Mouse (Mus musculus): ENCODE measurements around the gene Fgd4. TPM values are rescaled to one million over a fixed set of nuclear protein-coding genes. Genes with fewer than 3 reads are reported as not detected.
"Not testable (repeated sequence)": the region's sequence is repeated elsewhere in the genome, so short reads cannot be mapped to it uniquely, and the experiment has no call there.

Gene Fgd4
- polyA plus RNA-seq, 1 experiment from 2014 or later = 8.6 TPM

DNA sequence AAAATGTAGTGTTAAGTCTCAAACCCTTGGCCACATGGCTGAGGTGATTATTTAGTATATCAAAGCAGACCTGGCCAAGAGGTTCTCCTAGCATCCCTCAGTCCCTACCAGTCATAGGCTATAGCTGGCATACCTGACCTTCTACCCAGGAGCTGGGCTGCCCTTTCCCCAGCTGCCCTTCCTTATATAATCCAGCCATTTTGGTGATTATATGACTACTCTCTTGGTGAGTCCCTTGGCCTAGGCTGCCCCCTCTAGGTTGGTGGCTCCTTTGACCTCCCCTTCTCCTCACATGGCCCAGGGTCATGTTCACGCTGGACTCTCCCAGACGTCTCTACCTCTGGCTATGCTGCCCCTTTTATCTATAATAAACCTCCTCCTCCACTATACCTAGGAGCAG is 65.1 kb downstream of the Fgd4 start:
- Histone ChIP-seq H3K9ac (no peak overlapping the region), H3K4me3 (no peak overlapping the region), H3K4me1 (no peaks in the 10 kb centered on the region), H3K9me3 (no peaks in the 10 kb centered on the region), H3K4me2 (replicated peaks) (no peak overlapping the region), H3K27ac (no peak overlapping the region), H3K27me3 (no peaks in the 10 kb centered on the region), H3K36me3 (no peaks in the 10 kb centered on the region)
- 63% methylated on average over 2 of the region's 2 CpGs for WGBS
- ATAC-seq (ENCODE audit: insufficient number of reproducible peaks, insufficient read depth, low FRiP score, low TSS enrichment) = no peak

GRCm38 (mm10) chr16:16528014-16528413 is 72.3 kb downstream of the Fgd4 start:
- no peaks in the 10 kb centered on the region for H3K27me3 ChIP-seq
- no peaks in the 10 kb centered on the region for H3K36me3 ChIP-seq
- no peak overlapping the region for H3K4me3 ChIP-seq
- ATAC-seq (ENCODE audit: insufficient number of reproducible peaks, insufficient read depth, low FRiP score, low TSS enrichment) = no peak
- no peak overlapping the region for H3K4me2 ChIP-seq (replicated peaks)
- 75% methylated on average over 3 of the region's 3 CpGs for WGBS
- peaks cover 7% of the 10 kb centered on the region for H3K4me1 ChIP-seq
- no peak overlapping the region for H3K9ac ChIP-seq
- no peak overlapping the region for H3K27ac ChIP-seq
- H3K9me3 ChIP-seq = no peaks in the 10 kb centered on the region

DNA sequence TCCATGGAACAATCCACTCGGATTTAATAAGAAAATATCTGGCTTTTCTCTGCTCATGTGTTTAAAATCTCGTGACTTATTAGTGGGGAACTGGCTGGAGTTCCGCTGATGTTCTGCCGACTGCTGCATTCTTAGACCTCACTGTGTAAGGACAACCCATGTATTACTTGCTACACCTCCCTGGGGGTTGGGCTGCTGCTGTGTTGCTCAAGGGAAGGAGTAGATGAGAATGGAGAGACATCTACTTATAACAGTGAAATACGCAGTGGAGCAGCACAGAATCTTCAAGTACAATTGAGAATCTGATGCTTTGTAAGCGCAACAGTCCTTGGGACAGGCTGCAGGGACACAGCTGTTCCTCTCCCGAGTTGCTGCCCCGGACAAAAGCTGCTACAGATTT is 73.1 kb downstream of the Fgd4 start:
- no peak for ATAC-seq (ENCODE audit: insufficient number of reproducible peaks, insufficient read depth, low FRiP score, low TSS enrichment)
- Histone ChIP-seq H3K9me3 (no peaks in the 10 kb centered on the region), H3K4me1 (peaks cover 7% of the 10 kb centered on the region), H3K27me3 (no peaks in the 10 kb centered on the region), H3K36me3 (no peaks in the 10 kb centered on the region), H3K4me2 (replicated peaks) (no peak overlapping the region), H3K4me3 (no peak overlapping the region), H3K27ac (0 out of 2 replicates have a peak overlapping the region, but pooled peaks have one; percentile 23), H3K9ac (no peak overlapping the region)
- WGBS = 48% methylated on average over 8 of the region's 8 CpGs

- no peaks in the 10 kb centered on the region for H3K27me3 ChIP-seq
- no peak overlapping the region for H3K27ac ChIP-seq
- no peak overlapping the region for H3K4me2 ChIP-seq (replicated peaks)
- H3K4me3 ChIP-seq = no peak overlapping the region
- no peaks in the 10 kb centered on the region for H3K9me3 ChIP-seq
- ATAC-seq (ENCODE audit: insufficient number of reproducible peaks, insufficient read depth, low FRiP score, low TSS enrichment) = no peak
- WGBS = 54% methylated on average over 6 of the region's 6 CpGs
- H3K4me1 ChIP-seq = peaks cover 7% of the 10 kb centered on the region
- H3K36me3 ChIP-seq = no peaks in the 10 kb centered on the region
- H3K9ac ChIP-seq = no peak overlapping the region
Observed at GRCm38 (mm10) chr16:16526741-16527105, 73.6 kb downstream of the Fgd4 start.

GRCm38 (mm10) chr16:16526097-16526740 is 74.1 kb downstream of the Fgd4 start:
- no peaks in the 10 kb centered on the region for H3K36me3 ChIP-seq
- no peaks in the 10 kb centered on the region for H3K27me3 ChIP-seq
- peaks cover 7% of the 10 kb centered on the region for H3K4me1 ChIP-seq
- H3K27ac ChIP-seq = no peak overlapping the region
- ATAC-seq (ENCODE audit: insufficient number of reproducible peaks, insufficient read depth, low FRiP score, low TSS enrichment) = no peak
- no peak overlapping the region for H3K4me2 ChIP-seq (replicated peaks)
- 68% methylated on average over 6 of the region's 6 CpGs for WGBS
- no peak overlapping the region for H3K4me3 ChIP-seq
- no peaks in the 10 kb centered on the region for H3K9me3 ChIP-seq
- H3K9ac ChIP-seq = no peak overlapping the region

DNA sequence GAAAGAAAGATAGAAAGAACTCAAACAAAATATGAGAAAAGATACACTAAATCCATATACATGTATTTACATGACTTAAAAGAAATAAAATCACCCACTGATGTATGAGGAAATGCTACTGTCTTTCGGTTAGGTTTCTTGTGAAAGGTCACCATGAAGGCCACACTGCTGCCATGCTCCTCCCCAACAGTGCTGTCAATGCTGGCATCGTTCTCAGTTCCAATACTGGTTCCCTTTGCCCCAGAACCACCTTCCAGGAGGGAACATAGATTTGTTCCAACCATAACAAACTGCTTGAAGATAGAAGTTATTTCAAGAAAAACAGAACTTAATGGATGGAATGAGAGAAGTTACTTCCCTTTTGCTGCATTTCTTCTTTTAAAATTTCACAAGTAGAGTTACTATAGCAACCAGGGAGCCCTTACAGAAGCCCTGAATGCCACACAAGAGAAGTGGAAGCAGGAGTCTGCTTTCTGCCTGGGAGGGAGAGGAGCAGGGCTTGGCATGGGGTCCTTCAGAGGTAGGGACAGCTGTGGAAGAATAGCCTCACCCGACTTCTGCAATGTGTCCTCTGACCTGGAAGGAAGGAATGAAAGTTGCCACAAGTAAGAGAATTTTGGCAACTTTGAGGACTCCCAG is 75.0 kb downstream of the Fgd4 start:
- Histone ChIP-seq H3K4me2 (replicated peaks) (no peak overlapping the region), H3K9ac (no peak overlapping the region), H3K27ac (no peak overlapping the region), H3K27me3 (no peaks in the 10 kb centered on the region), H3K4me3 (no peak overlapping the region), H3K9me3 (no peaks in the 10 kb centered on the region), H3K36me3 (no peaks in the 10 kb centered on the region), H3K4me1 (peaks cover 7% of the 10 kb centered on the region)
- 76% methylated on average over 3 of the region's 3 CpGs for WGBS
- ATAC-seq (ENCODE audit: insufficient number of reproducible peaks, insufficient read depth, low FRiP score, low TSS enrichment) = no peak

- Histone ChIP-seq H3K27ac (no peak overlapping the region), H3K4me2 (replicated peaks) (no peak overlapping the region), H3K9ac (no peak overlapping the region), H3K4me1 (peaks cover 7% of the 10 kb centered on the region), H3K27me3 (no peaks in the 10 kb centered on the region), H3K9me3 (no peaks in the 10 kb centered on the region), H3K4me3 (no peak overlapping the region), H3K36me3 (no peaks in the 10 kb centered on the region)
- no peak for ATAC-seq (ENCODE audit: insufficient number of reproducible peaks, insufficient read depth, low FRiP score, low TSS enrichment)
- WGBS = 70% methylated on average over 2 of the region's 2 CpGs
Observed at GRCm38 (mm10) chr16:16523632-16524031, 76.7 kb downstream of the Fgd4 start.

GRCm38 (mm10) chr16:16522869-16523268 is 77.5 kb downstream of the Fgd4 start:
- not testable (repeated sequence) for H3K27ac ChIP-seq; H3K9ac ChIP-seq; H3K4me2 ChIP-seq (replicated peaks); H3K9me3 ChIP-seq; ATAC-seq (ENCODE audit: insufficient number of reproducible peaks, insufficient read depth, low FRiP score, low TSS enrichment); H3K27me3 ChIP-seq; H3K4me1 ChIP-seq; H3K36me3 ChIP-seq; H3K4me3 ChIP-seq
- 70% methylated on average over 2 of the region's 2 CpGs for WGBS

GRCm38 (mm10) chr16:16501491-16501890 is 98.9 kb downstream of the Fgd4 start:
- Histone ChIP-seq H3K36me3 (no peaks in the 10 kb centered on the region), H3K4me3 (no peak overlapping the region), H3K4me1 (no peaks in the 10 kb centered on the region), H3K4me2 (replicated peaks) (no peak overlapping the region), H3K9me3 (no peaks in the 10 kb centered on the region), H3K27me3 (no peaks in the 10 kb centered on the region), H3K9ac (no peak overlapping the region), H3K27ac (no peak overlapping the region)
- 89% methylated on average over 3 of the region's 3 CpGs for WGBS
- ATAC-seq (ENCODE audit: insufficient number of reproducible peaks, insufficient read depth, low FRiP score, low TSS enrichment) = no peak

DNA sequence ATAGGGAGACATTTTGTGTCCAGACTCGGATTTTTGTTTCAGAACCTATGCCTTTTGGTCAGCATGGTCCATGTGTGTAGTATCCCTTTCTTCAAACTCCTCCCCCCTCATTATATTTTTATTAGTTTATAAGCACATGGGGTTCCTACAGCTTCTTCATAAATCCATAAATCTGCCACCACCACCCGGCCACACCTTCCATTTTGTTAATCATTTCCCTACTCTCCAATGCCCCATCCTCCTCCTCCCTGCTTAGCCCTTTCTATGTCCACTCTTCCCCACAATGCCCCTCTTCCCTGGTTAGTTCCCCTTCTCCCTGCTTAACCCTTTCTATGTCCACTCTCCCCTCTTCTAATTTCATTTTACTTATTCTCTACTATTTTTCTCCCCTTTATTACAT is 99.4 kb downstream of the Fgd4 start:
- no peak overlapping the region for H3K27ac ChIP-seq
- H3K27me3 ChIP-seq = no peaks in the 10 kb centered on the region
- H3K4me2 ChIP-seq (replicated peaks) = no peak overlapping the region
- H3K4me3 ChIP-seq = no peak overlapping the region
- no peaks in the 10 kb centered on the region for H3K4me1 ChIP-seq
- H3K9me3 ChIP-seq = no peaks in the 10 kb centered on the region
- ATAC-seq (ENCODE audit: insufficient number of reproducible peaks, insufficient read depth, low FRiP score, low TSS enrichment) = no peak
- H3K36me3 ChIP-seq = no peaks in the 10 kb centered on the region
- no peak overlapping the region for H3K9ac ChIP-seq
- WGBS = 90% methylated on average over 2 of the region's 2 CpGs

- Histone ChIP-seq H3K9me3 (no peaks in the 10 kb centered on the region), H3K4me1 (no peaks in the 10 kb centered on the region), H3K4me3 (no peak overlapping the region), H3K4me2 (replicated peaks) (no peak overlapping the region), H3K27ac (no peak overlapping the region), H3K36me3 (no peaks in the 10 kb centered on the region), H3K27me3 (no peaks in the 10 kb centered on the region), H3K9ac (no peak overlapping the region)
- ATAC-seq (ENCODE audit: insufficient number of reproducible peaks, insufficient read depth, low FRiP score, low TSS enrichment) = no peak
Observed at GRCm38 (mm10) chr16:16498798-16499197, 101.6 kb downstream of the Fgd4 start.

- H3K27me3 ChIP-seq = no peaks in the 10 kb centered on the region
- ATAC-seq (ENCODE audit: insufficient number of reproducible peaks, insufficient read depth, low FRiP score, low TSS enrichment) = no peak
- H3K9me3 ChIP-seq = no peaks in the 10 kb centered on the region
- no peak overlapping the region for H3K27ac ChIP-seq
- no peak overlapping the region for H3K9ac ChIP-seq
- no peak overlapping the region for H3K4me3 ChIP-seq
- no peak overlapping the region for H3K4me2 ChIP-seq (replicated peaks)
- no peaks in the 10 kb centered on the region for H3K4me1 ChIP-seq
- 94% methylated on average over 1 of the region's 1 CpGs for WGBS
- no peaks in the 10 kb centered on the region for H3K36me3 ChIP-seq
Observed at GRCm38 (mm10) chr16:16485523-16486043, 114.8 kb downstream of the Fgd4 start.

Data from embryonic facial prominence, embryonic 12.5 days (tissue).